Mouse (Mus musculus): ENCODE data around the gene Ykt6. TPM values are rescaled to one million over a fixed set of nuclear protein-coding genes. Genes with fewer than 3 reads are reported as not detected.

The Ykt6 gene
- polyA plus RNA-seq, 1 experiment from 2014 or later = 16.8 TPM

DNA sequence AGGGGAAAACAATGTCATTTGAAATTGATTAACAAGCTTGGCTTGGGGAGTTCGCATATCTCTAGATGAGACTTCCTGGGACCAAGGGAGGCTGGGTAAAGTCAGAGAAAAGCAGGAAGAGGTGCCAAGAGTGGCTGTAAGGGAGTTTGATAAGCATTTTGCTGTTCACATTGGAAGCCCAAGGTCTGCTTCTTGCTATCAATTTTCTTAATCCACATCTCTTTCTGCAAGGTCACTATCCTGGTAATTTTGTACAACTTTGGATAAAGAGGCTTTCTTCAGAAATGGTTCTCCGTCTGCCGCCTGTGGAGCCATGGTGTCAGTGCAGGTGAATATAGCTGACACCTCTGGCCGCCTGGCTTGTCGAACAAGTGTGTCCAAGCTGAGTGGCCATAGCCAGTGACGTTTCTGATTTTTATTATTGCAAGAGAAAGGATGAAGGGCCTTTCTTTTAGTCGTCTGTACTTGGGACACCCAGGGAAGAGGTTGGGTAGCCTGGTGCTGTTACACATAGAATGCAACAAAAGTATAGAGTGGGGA, 458 bp upstream of the Ykt6 start:
- Histone ChIP-seq H3K27me3 (ENCODE audit: control insufficient read depth, insufficient read depth, low read depth, low read length) (no peaks in the 10 kb centered on the region), H3K4me3 (ENCODE audit: low read depth, low read length) (peak overlapping the region; percentile 99), H3K9ac (ENCODE audit: low read depth, low read length) (peak overlapping the region; percentile 94), H3K27ac (ENCODE audit: low read length) (peak overlapping the region; percentile 79), H3K4me2 (ENCODE audit: low read depth, low read length) (peak overlapping the region; percentile 87), H3K4me1 (ENCODE audit: control insufficient read depth, low read depth, low read length) (peaks cover 14% of the 10 kb centered on the region), H3K36me3 (ENCODE audit: control insufficient read depth, insufficient read depth) (no peaks in the 10 kb centered on the region), H3K9me3 (replicated peaks; ENCODE audit: control insufficient read depth, low read length) (no peaks in the 10 kb centered on the region)
- ATAC-seq (ENCODE audit: low read depth) = peak; percentile 40
- 4% methylated on average over 7 of the region's 7 CpGs for WGBS (ENCODE audit: insufficient replicate concordance)

DNA sequence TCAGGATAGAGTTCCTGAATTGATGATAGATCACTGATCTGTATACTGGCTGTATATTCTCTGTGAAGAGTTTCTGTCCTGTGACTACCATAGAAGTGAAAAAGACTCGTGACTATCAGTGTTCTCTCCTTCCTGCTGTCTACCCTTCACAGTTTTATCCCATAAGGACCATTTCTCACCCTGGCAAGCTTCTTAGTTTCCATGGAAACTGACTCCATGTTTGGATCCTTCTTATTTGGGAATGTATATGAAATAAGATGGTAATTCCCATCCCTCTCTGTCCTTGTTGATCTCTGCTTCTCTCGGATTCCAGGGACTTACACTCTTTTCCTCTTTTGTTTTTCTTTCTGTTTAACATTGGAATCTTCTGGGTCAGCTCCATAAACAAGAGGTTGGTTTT, 4.6 kb downstream of the Ykt6 start:
- 46% methylated on average over 2 of the region's 2 CpGs for whole genome bisulfite sequencing (ENCODE audit: insufficient replicate concordance)
- Histone ChIP-seq H3K9ac (ENCODE audit: low read depth, low read length) (no peak overlapping the region), H3K9me3 (replicated peaks; ENCODE audit: control insufficient read depth, low read length) (no peaks in the 10 kb centered on the region), H3K4me2 (ENCODE audit: low read depth, low read length) (no peak overlapping the region), H3K4me3 (ENCODE audit: low read depth, low read length) (no peak overlapping the region), H3K4me1 (ENCODE audit: control insufficient read depth, low read depth, low read length) (peaks cover 9% of the 10 kb centered on the region), H3K36me3 (ENCODE audit: control insufficient read depth, insufficient read depth) (peaks cover 34% of the 10 kb centered on the region), H3K27me3 (ENCODE audit: control insufficient read depth, insufficient read depth, low read depth, low read length) (no peaks in the 10 kb centered on the region), H3K27ac (ENCODE audit: low read length) (no peak overlapping the region)
- ATAC-seq (ENCODE audit: low read depth) = no peak

DNA sequence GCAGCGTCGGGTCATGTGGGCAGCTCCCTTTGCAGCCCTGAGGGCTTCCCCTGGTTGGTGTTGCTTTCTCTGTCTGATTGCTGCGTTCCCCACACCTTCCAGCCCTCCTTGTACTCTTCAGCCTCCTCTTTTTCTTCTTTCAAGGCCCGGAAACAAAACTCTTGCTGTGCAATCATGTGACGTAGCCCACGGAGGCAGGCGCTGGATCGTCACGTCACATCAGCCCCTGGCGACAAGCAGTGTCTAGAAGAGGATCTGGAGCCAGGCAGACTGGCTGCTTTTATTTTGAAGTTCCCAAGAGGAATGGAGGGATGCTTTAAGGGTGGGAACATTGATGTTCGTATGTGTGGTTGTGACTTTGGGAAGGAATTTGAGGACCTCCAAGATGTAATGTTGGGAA, 10.4 kb downstream of the Ykt6 start:
- peaks cover 33% of the 10 kb centered on the region for H3K36me3 ChIP-seq (ENCODE audit: control insufficient read depth, insufficient read depth)
- no peak for ATAC-seq (ENCODE audit: low read depth)
- 86% methylated on average over 11 of the region's 11 CpGs for WGBS (ENCODE audit: insufficient replicate concordance)

DNA sequence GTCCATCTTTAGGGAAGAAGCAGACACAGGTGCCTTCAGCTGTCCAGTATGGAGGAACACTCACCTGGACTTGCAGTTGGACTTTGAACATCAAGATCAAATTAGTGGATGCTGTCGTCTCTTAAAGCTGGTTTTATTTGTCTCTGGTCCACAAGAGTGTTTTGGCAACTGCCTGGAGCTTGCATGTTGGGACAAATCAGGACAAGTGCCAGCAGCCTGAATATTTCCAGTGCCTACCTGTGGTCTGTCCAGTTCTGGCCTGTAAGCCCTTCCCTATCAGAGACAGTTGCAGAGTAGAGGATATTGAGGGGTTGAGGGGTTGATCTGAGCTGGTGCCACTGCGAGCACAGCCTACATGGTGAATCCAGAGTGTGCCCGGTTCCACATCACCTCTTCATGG, 11.3 kb downstream of the Ykt6 start:
- WGBS (ENCODE audit: insufficient replicate concordance) = 65% methylated on average over 3 of the region's 3 CpGs
- no peak overlapping the region for H3K9ac ChIP-seq (ENCODE audit: low read depth, low read length)
- H3K4me1 ChIP-seq (ENCODE audit: control insufficient read depth, low read depth, low read length) = no peaks in the 10 kb centered on the region
- H3K4me2 ChIP-seq (ENCODE audit: low read depth, low read length) = no peak overlapping the region
- no peak overlapping the region for H3K4me3 ChIP-seq (ENCODE audit: low read depth, low read length)
- no peaks in the 10 kb centered on the region for H3K27me3 ChIP-seq (ENCODE audit: control insufficient read depth, insufficient read depth, low read depth, low read length)
- no peak overlapping the region for H3K27ac ChIP-seq (ENCODE audit: low read length)
- peaks cover 29% of the 10 kb centered on the region for H3K36me3 ChIP-seq (ENCODE audit: control insufficient read depth, insufficient read depth)
- no peaks in the 10 kb centered on the region for H3K9me3 ChIP-seq (replicated peaks; ENCODE audit: control insufficient read depth, low read length)
- ATAC-seq (ENCODE audit: low read depth) = no peak

More for the DNA sequence above, 10.4 kb downstream of the Ykt6 start:
- no peak overlapping the region for H3K27ac ChIP-seq (ENCODE audit: low read length)
- H3K9me3 ChIP-seq (replicated peaks; ENCODE audit: control insufficient read depth, low read length) = no peaks in the 10 kb centered on the region
- no peak overlapping the region for H3K4me2 ChIP-seq (ENCODE audit: low read depth, low read length)
- H3K27me3 ChIP-seq (ENCODE audit: control insufficient read depth, insufficient read depth, low read depth, low read length) = no peaks in the 10 kb centered on the region
- no peak overlapping the region for H3K4me3 ChIP-seq (ENCODE audit: low read depth, low read length)
- no peak overlapping the region for H3K9ac ChIP-seq (ENCODE audit: low read depth, low read length)
- H3K4me1 ChIP-seq (ENCODE audit: control insufficient read depth, low read depth, low read length) = no peaks in the 10 kb centered on the region

DNA sequence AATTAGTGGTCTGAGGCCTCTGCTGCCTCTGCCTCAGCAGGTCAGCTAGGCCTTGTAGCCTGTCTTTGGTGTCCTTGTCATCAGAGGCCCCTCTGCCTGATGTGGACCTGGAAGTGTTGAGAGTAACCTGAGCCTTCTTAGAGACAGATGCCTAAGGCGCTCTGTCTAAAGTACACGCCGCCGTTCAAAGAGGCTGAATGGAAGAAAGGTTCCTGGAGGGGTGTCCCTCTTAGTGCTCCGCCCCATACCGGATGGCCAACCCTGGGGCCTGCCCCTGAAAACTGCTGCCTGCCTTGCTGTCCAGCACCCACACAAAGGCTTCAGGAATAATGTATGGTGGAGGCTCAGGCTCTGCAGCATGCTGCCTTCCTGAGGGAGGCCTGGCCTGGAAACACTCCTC, 12.7 kb downstream of the Ykt6 start:
- 80% methylated on average over 6 of the region's 6 CpGs for WGBS (ENCODE audit: insufficient replicate concordance)
- no peaks in the 10 kb centered on the region for H3K9me3 ChIP-seq (replicated peaks; ENCODE audit: control insufficient read depth, low read length)
- H3K4me3 ChIP-seq (ENCODE audit: low read depth, low read length) = no peak overlapping the region
- no peaks in the 10 kb centered on the region for H3K27me3 ChIP-seq (ENCODE audit: control insufficient read depth, insufficient read depth, low read depth, low read length)
- no peak overlapping the region for H3K9ac ChIP-seq (ENCODE audit: low read depth, low read length)
- H3K4me2 ChIP-seq (ENCODE audit: low read depth, low read length) = no peak overlapping the region
- ATAC-seq (ENCODE audit: low read depth) = no peak
- H3K27ac ChIP-seq (ENCODE audit: low read length) = no peak overlapping the region
- no peaks in the 10 kb centered on the region for H3K4me1 ChIP-seq (ENCODE audit: control insufficient read depth, low read depth, low read length)
- H3K36me3 ChIP-seq (ENCODE audit: control insufficient read depth, insufficient read depth) = peaks cover 18% of the 10 kb centered on the region

DNA sequence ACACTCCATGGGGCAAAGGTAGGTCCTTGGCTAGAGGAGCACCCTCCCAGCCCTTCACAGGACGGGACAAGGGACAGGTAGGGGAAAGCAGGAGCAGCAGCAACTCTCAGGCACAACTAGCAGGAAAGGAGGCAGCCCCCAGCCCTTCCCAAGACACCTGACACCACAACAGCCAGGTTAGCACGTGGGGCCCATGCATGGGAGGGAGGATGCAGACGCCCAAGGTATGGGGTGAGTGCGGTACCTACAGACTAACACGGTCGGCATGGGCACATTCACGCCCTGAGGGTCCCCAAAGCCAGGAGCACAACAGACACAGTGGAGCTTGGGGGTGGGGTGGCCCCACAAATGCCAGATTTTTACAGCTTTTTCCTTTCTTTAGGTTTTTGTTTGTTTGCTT, 15.7 kb downstream of the Ykt6 start:
- H3K4me2 ChIP-seq (ENCODE audit: low read depth, low read length) = no peak overlapping the region
- ATAC-seq (ENCODE audit: low read depth) = no peak
- H3K36me3 ChIP-seq (ENCODE audit: control insufficient read depth, insufficient read depth) = no peaks in the 10 kb centered on the region
- no peaks in the 10 kb centered on the region for H3K27me3 ChIP-seq (ENCODE audit: control insufficient read depth, insufficient read depth, low read depth, low read length)
- H3K27ac ChIP-seq (ENCODE audit: low read length) = no peak overlapping the region
- H3K9me3 ChIP-seq (replicated peaks; ENCODE audit: control insufficient read depth, low read length) = no peaks in the 10 kb centered on the region
- H3K4me3 ChIP-seq (ENCODE audit: low read depth, low read length) = no peak overlapping the region
- WGBS (ENCODE audit: insufficient replicate concordance) = 65% methylated on average over 7 of the region's 7 CpGs
- no peaks in the 10 kb centered on the region for H3K4me1 ChIP-seq (ENCODE audit: control insufficient read depth, low read depth, low read length)
- H3K9ac ChIP-seq (ENCODE audit: low read depth, low read length) = no peak overlapping the region

DNA sequence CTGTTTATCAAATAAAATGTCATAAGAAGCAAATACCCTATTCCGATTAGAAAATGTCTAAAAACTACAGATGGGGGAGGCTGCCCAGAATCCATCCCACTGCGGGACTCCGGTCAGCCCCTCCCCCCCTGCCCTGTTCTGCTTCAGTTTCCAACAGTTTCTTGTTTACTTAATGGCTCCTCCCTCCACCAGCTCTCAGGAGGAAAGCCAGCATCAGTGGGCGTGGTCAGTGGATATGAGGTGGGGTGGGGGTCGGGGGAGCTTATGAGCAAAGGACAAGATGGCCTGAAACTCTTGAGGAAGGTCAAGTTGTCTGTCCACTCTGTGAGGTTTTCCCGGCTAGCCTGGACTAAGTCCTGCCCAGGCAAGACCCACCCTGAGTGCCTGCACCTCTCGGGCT, 17.7 kb downstream of the Ykt6 start:
- Histone ChIP-seq H3K9me3 (replicated peaks; ENCODE audit: control insufficient read depth, low read length) (no peaks in the 10 kb centered on the region), H3K27me3 (ENCODE audit: control insufficient read depth, insufficient read depth, low read depth, low read length) (no peaks in the 10 kb centered on the region)

DNA sequence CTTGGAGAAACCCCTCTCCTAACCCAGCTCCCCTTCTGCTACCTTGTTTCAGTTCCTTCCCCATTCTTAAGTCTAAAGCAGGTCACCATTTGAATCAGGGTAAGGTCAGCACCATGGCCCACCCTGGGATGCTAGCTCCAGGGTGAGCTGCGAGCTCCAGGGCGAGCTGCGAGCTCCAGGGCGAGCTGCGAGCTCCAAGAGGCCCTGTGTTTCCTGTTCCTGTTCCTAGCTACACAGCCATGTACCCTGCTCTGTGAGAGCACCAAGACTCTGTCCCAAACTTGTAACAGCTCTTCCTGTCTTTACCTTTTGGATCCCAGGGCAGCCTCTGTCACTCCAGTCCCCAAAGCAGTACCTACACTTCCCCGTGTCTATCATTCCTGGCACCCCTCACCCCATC, 18.6 kb downstream of the Ykt6 start:
- no peaks in the 10 kb centered on the region for H3K4me1 ChIP-seq (ENCODE audit: control insufficient read depth, low read depth, low read length)
- WGBS (ENCODE audit: insufficient replicate concordance) = 24% methylated on average over 6 of the region's 6 CpGs
- no peaks in the 10 kb centered on the region for H3K27me3 ChIP-seq (ENCODE audit: control insufficient read depth, insufficient read depth, low read depth, low read length)
- no peaks in the 10 kb centered on the region for H3K36me3 ChIP-seq (ENCODE audit: control insufficient read depth, insufficient read depth)
- no peak overlapping the region for H3K4me3 ChIP-seq (ENCODE audit: low read depth, low read length)
- H3K9ac ChIP-seq (ENCODE audit: low read depth, low read length) = no peak overlapping the region
- no peak for ATAC-seq (ENCODE audit: low read depth)
- H3K9me3 ChIP-seq (replicated peaks; ENCODE audit: control insufficient read depth, low read length) = no peaks in the 10 kb centered on the region
- H3K4me2 ChIP-seq (ENCODE audit: low read depth, low read length) = no peak overlapping the region
- no peak overlapping the region for H3K27ac ChIP-seq (ENCODE audit: low read length)

More for the DNA sequence above, 17.7 kb downstream of the Ykt6 start:
- WGBS (ENCODE audit: insufficient replicate concordance) = 46% methylated on average over 7 of the region's 7 CpGs
- Histone ChIP-seq H3K36me3 (ENCODE audit: control insufficient read depth, insufficient read depth) (no peaks in the 10 kb centered on the region), H3K4me1 (ENCODE audit: control insufficient read depth, low read depth, low read length) (no peaks in the 10 kb centered on the region), H3K4me2 (ENCODE audit: low read depth, low read length) (no peak overlapping the region), H3K9ac (ENCODE audit: low read depth, low read length) (no peak overlapping the region), H3K4me3 (ENCODE audit: low read depth, low read length) (no peak overlapping the region), H3K27ac (ENCODE audit: low read length) (no peak overlapping the region)
- no peak for ATAC-seq (ENCODE audit: low read depth)

DNA sequence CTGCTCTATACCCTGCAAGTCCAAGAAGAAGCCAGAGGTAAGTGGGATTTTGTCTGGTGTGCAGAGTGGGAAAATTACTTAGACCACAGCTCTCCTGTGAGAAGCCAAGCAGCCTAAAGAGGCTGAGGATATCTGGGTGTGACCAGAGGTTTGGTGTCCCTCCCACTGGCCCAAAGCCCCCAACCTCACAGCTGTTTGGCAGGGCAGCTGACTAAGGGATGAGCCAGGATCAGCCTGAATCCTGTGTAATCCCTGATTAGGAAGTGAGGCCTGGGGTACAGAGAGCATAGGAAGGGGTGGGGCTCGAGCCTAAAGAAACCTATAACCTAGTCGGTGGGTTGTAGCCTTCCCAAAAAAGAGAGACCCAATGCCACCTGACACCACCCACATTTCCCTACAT, 19.6 kb downstream of the Ykt6 start:
- H3K27me3 ChIP-seq (ENCODE audit: control insufficient read depth, insufficient read depth, low read depth, low read length) = no peaks in the 10 kb centered on the region
- no peak for ATAC-seq (ENCODE audit: low read depth)
- H3K4me1 ChIP-seq (ENCODE audit: control insufficient read depth, low read depth, low read length) = no peaks in the 10 kb centered on the region
- H3K9ac ChIP-seq (ENCODE audit: low read depth, low read length) = no peak overlapping the region
- no peak overlapping the region for H3K4me2 ChIP-seq (ENCODE audit: low read depth, low read length)
- H3K9me3 ChIP-seq (replicated peaks; ENCODE audit: control insufficient read depth, low read length) = no peaks in the 10 kb centered on the region
- no peaks in the 10 kb centered on the region for H3K36me3 ChIP-seq (ENCODE audit: control insufficient read depth, insufficient read depth)
- 53% methylated on average over 2 of the region's 2 CpGs for WGBS (ENCODE audit: insufficient replicate concordance)
- no peak overlapping the region for H3K27ac ChIP-seq (ENCODE audit: low read length)
- H3K4me3 ChIP-seq (ENCODE audit: low read depth, low read length) = no peak overlapping the region

All from liver, embryonic 16.5 days (tissue).